Mouse (Mus musculus): ENCODE data around the gene Rpl34. TPM values are rescaled to one million over a fixed set of nuclear protein-coding genes. Genes with fewer than 3 reads are reported as not detected.

Gene Rpl34
- polyA plus RNA-seq, 1 experiment from 2014 or later = 861 TPM

- Histone ChIP-seq H3K4me2 (replicated peaks; ENCODE audit: low read depth, low read length) (peak overlapping the region; percentile 29; the same call in 1 of the 2 replicates), H3K9me3 (ENCODE audit: low read length) (no peaks in the 10 kb centered on the region), H3K27me3 (ENCODE audit: insufficient read depth, low read length) (peaks cover 5% of the 10 kb centered on the region; the same call in 1 of the 2 replicates), H3K4me1 (ENCODE audit: insufficient read depth, low read length) (0 out of 2 replicates have a peak, but pooled peaks cover 5% of the 10 kb centered on the region), H3K9ac (replicated peaks; ENCODE audit: low read length) (no peak overlapping the region), H3K4me3 (ENCODE audit: low read length) (peak overlapping the region; percentile 11; the same call in 1 of the 2 replicates), H3K27ac (ENCODE audit: low read length) (no peak overlapping the region), H3K36me3 (ENCODE audit: insufficient read depth, low read length) (no peaks in the 10 kb centered on the region)
- WGBS = 19% methylated on average over 21 of the region's 21 CpGs
- ATAC-seq (ENCODE audit: low FRiP score, low TSS enrichment) = peak; percentile 31; the same call in 1 of the 2 replicates
These were observed 7.6 kb upstream of the Rpl34 start for GRCm38 (mm10) chr3:130737652-130738361.

- Histone ChIP-seq H3K36me3 (ENCODE audit: insufficient read depth, low read length) (no peaks in the 10 kb centered on the region), H3K4me2 (replicated peaks; ENCODE audit: low read depth, low read length) (no peak overlapping the region), H3K4me3 (ENCODE audit: low read length) (no peak overlapping the region), H3K27me3 (ENCODE audit: insufficient read depth, low read length) (peaks cover 5% of the 10 kb centered on the region; the same call in 1 of the 2 replicates), H3K27ac (ENCODE audit: low read length) (no peak overlapping the region), H3K9ac (replicated peaks; ENCODE audit: low read length) (no peak overlapping the region), H3K9me3 (ENCODE audit: low read length) (no peaks in the 10 kb centered on the region), H3K4me1 (ENCODE audit: insufficient read depth, low read length) (0 out of 2 replicates have a peak, but pooled peaks cover 5% of the 10 kb centered on the region)
- 39% methylated on average over 4 of the region's 4 CpGs for WGBS
- ATAC-seq (ENCODE audit: low FRiP score, low TSS enrichment) = no peak
These were observed 6.6 kb upstream of the Rpl34 start for GRCm38 (mm10) chr3:130736758-130737157.

- Histone ChIP-seq H3K27me3 (ENCODE audit: insufficient read depth, low read length) (no peaks in the 10 kb centered on the region), H3K4me1 (ENCODE audit: insufficient read depth, low read length) (peaks cover 21% of the 10 kb centered on the region), H3K4me2 (replicated peaks; ENCODE audit: low read depth, low read length) (peak overlapping the region; percentile 69), H3K27ac (ENCODE audit: low read length) (peak overlapping the region; percentile 87), H3K4me3 (ENCODE audit: low read length) (peak overlapping the region; percentile 94), H3K36me3 (ENCODE audit: insufficient read depth, low read length) (peaks cover 36% of the 10 kb centered on the region), H3K9me3 (ENCODE audit: low read length) (no peaks in the 10 kb centered on the region), H3K9ac (replicated peaks; ENCODE audit: low read length) (peak overlapping the region; percentile 94)
- WGBS = under 1% methylated on average over 58 of the region's 58 CpGs
- ATAC-seq (ENCODE audit: low FRiP score, low TSS enrichment) = peak; percentile 69
These were observed 568 bp downstream of the Rpl34 start for GRCm38 (mm10) chr3:130729472-130730188.

GRCm38 (mm10) chr3:130727676-130728075 lies 2.5 kb downstream of the Rpl34 start:
- Histone ChIP-seq H3K4me2 (replicated peaks; ENCODE audit: low read depth, low read length) (no peak overlapping the region), H3K4me3 (ENCODE audit: low read length) (no peak overlapping the region), H3K9me3 (ENCODE audit: low read length) (no peaks in the 10 kb centered on the region), H3K27me3 (ENCODE audit: insufficient read depth, low read length) (no peaks in the 10 kb centered on the region), H3K27ac (ENCODE audit: low read length) (no peak overlapping the region), H3K36me3 (ENCODE audit: insufficient read depth, low read length) (peaks cover 36% of the 10 kb centered on the region), H3K9ac (replicated peaks; ENCODE audit: low read length) (peak overlapping the region; percentile 94; the same call in 1 of the 2 replicates), H3K4me1 (ENCODE audit: insufficient read depth, low read length) (peaks cover 21% of the 10 kb centered on the region)
- 80% methylated on average over 4 of the region's 4 CpGs for WGBS
- ATAC-seq (ENCODE audit: low FRiP score, low TSS enrichment) = no peak

- H3K9ac ChIP-seq (replicated peaks; ENCODE audit: low read length) = no peak overlapping the region
- no peaks in the 10 kb centered on the region for H3K27me3 ChIP-seq (ENCODE audit: insufficient read depth, low read length)
- H3K9me3 ChIP-seq (ENCODE audit: low read length) = no peaks in the 10 kb centered on the region
- no peak overlapping the region for H3K27ac ChIP-seq (ENCODE audit: low read length)
- H3K4me3 ChIP-seq (ENCODE audit: low read length) = no peak overlapping the region
- peaks cover 36% of the 10 kb centered on the region for H3K36me3 ChIP-seq (ENCODE audit: insufficient read depth, low read length)
- WGBS = 73% methylated on average over 1 of the region's 1 CpGs
- no peak overlapping the region for H3K4me2 ChIP-seq (replicated peaks; ENCODE audit: low read depth, low read length)
- ATAC-seq (ENCODE audit: low FRiP score, low TSS enrichment) = no peak
- peaks cover 21% of the 10 kb centered on the region for H3K4me1 ChIP-seq (ENCODE audit: insufficient read depth, low read length)
These were observed 3.2 kb downstream of the Rpl34 start for GRCm38 (mm10) chr3:130727036-130727435.

GRCm38 (mm10) chr3:130725718-130726117 lies 4.5 kb downstream of the Rpl34 start:
- no peak overlapping the region for H3K9ac ChIP-seq (replicated peaks; ENCODE audit: low read length)
- H3K27me3 ChIP-seq (ENCODE audit: insufficient read depth, low read length) = no peaks in the 10 kb centered on the region
- no peak overlapping the region for H3K4me3 ChIP-seq (ENCODE audit: low read length)
- peaks cover 16% of the 10 kb centered on the region for H3K4me1 ChIP-seq (ENCODE audit: insufficient read depth, low read length)
- no peak overlapping the region for H3K4me2 ChIP-seq (replicated peaks; ENCODE audit: low read depth, low read length)
- H3K36me3 ChIP-seq (ENCODE audit: insufficient read depth, low read length) = peaks cover 36% of the 10 kb centered on the region
- H3K27ac ChIP-seq (ENCODE audit: low read length) = no peak overlapping the region
- no peak for ATAC-seq (ENCODE audit: low FRiP score, low TSS enrichment)
- H3K9me3 ChIP-seq (ENCODE audit: low read length) = no peaks in the 10 kb centered on the region
- WGBS = 79% methylated on average over 2 of the region's 2 CpGs

- H3K36me3 ChIP-seq (ENCODE audit: insufficient read depth, low read length) = peaks cover 25% of the 10 kb centered on the region
- 76% methylated on average over 11 of the region's 11 CpGs for WGBS
These were observed 7.3 kb downstream of the Rpl34 start for GRCm38 (mm10) chr3:130722733-130723478.

GRCm38 (mm10) chr3:130720225-130720624 lies 10.0 kb downstream of the Rpl34 start:
- Histone ChIP-seq H3K9ac (replicated peaks; ENCODE audit: low read length) (no peak overlapping the region), H3K9me3 (ENCODE audit: low read length) (no peaks in the 10 kb centered on the region), H3K4me2 (replicated peaks; ENCODE audit: low read depth, low read length) (no peak overlapping the region), H3K27me3 (ENCODE audit: insufficient read depth, low read length) (no peaks in the 10 kb centered on the region), H3K4me3 (ENCODE audit: low read length) (no peak overlapping the region), H3K36me3 (ENCODE audit: insufficient read depth, low read length) (no peaks in the 10 kb centered on the region), H3K27ac (ENCODE audit: low read length) (no peak overlapping the region), H3K4me1 (ENCODE audit: insufficient read depth, low read length) (no peaks in the 10 kb centered on the region)
- 86% methylated on average over 4 of the region's 4 CpGs for WGBS
- ATAC-seq (ENCODE audit: low FRiP score, low TSS enrichment) = no peak

More at GRCm38 (mm10) chr3:130722733-130723478, 7.3 kb downstream of the Rpl34 start:
- ATAC-seq (ENCODE audit: low FRiP score, low TSS enrichment) = no peak
- H3K27me3 ChIP-seq (ENCODE audit: insufficient read depth, low read length) = no peaks in the 10 kb centered on the region
- peaks cover 2% of the 10 kb centered on the region; the same call in 1 of the 2 replicates for H3K4me1 ChIP-seq (ENCODE audit: insufficient read depth, low read length)
- H3K4me2 ChIP-seq (replicated peaks; ENCODE audit: low read depth, low read length) = no peak overlapping the region
- H3K9ac ChIP-seq (replicated peaks; ENCODE audit: low read length) = no peak overlapping the region
- H3K9me3 ChIP-seq (ENCODE audit: low read length) = no peaks in the 10 kb centered on the region
- H3K27ac ChIP-seq (ENCODE audit: low read length) = no peak overlapping the region
- no peak overlapping the region for H3K4me3 ChIP-seq (ENCODE audit: low read length)

- Histone ChIP-seq H3K36me3 (ENCODE audit: insufficient read depth, low read length) (no peaks in the 10 kb centered on the region), H3K27ac (ENCODE audit: low read length) (no peak overlapping the region), H3K27me3 (ENCODE audit: insufficient read depth, low read length) (no peaks in the 10 kb centered on the region), H3K9me3 (ENCODE audit: low read length) (no peaks in the 10 kb centered on the region), H3K4me1 (ENCODE audit: insufficient read depth, low read length) (no peaks in the 10 kb centered on the region), H3K9ac (replicated peaks; ENCODE audit: low read length) (no peak overlapping the region), H3K4me2 (replicated peaks; ENCODE audit: low read depth, low read length) (no peak overlapping the region), H3K4me3 (ENCODE audit: low read length) (no peak overlapping the region)
- ATAC-seq (ENCODE audit: low FRiP score, low TSS enrichment) = no peak
- 82% methylated on average over 4 of the region's 4 CpGs for WGBS
These were observed 11.3 kb downstream of the Rpl34 start for GRCm38 (mm10) chr3:130718871-130719270.

Data from kidney, embryonic 16.5 days (tissue).